Mouse (Mus musculus) midbrain, postnatal 0 days (tissue): ENCODE results near the gene Tspan31. TPM values are rescaled to one million over a fixed set of nuclear protein-coding genes. Genes with fewer than 3 reads are reported as not detected.

Experiments
- ATAC-seq: fragments of 200-750 bp; cut with Nextera tagmentation; 2 replicates; pipeline ENCODE4 v1.8.0; 2017; ENCODE audit warnings: moderate number of reproducible peaks, mild to moderate bottlenecking, moderate TSS enrichment, moderate library complexity; ENCODE audit not compliant: low FRiP score
- DNase-seq: peaks from one replicate; pipeline ENCODE4 v3.0.0-alpha.2; 2015; ENCODE audit warnings: low spot score
- H3K27ac ChIP-seq: fragments of 300-500 bp; sonication (generic); 2 replicates; pipeline ENCODE4 v1.5.1; 2014; ENCODE audit warnings: low read depth, mild to moderate bottlenecking, low read length, mixed read lengths
- H3K27me3 ChIP-seq: fragments of 300-500 bp; sonication (generic); 2 replicates; pipeline ENCODE4 v1.6.1; 2014; ENCODE audit warnings: low read length, control low read depth, mixed read lengths; ENCODE audit not compliant: insufficient read depth
- H3K36me3 ChIP-seq: fragments of 300-500 bp; sonication (generic); 2 replicates; pipeline ENCODE4 v1.6.1; 2014; ENCODE audit warnings: low read length, control low read depth, mixed read lengths; ENCODE audit not compliant: insufficient read depth
- H3K4me1 ChIP-seq: fragments of 300-500 bp; sonication (generic); 2 replicates; pipeline ENCODE4 v1.6.1; 2014; ENCODE audit warnings: mild to moderate bottlenecking, control low read depth, antibody characterized with exemption, low read length, mixed read lengths; ENCODE audit not compliant: insufficient read depth
- H3K4me2 ChIP-seq: fragments of 300-500 bp; sonication (generic); 2 replicates; pipeline ENCODE4 v1.6.1; 2014; ENCODE audit warnings: low read depth, mild to moderate bottlenecking, low read length, mixed read lengths; ENCODE audit not compliant: poor library complexity, severe bottlenecking
- H3K4me3 ChIP-seq: fragments of 300-500 bp; sonication (generic); 2 replicates; pipeline ENCODE4 v1.5.1; 2014; ENCODE audit warnings: low read depth, mild to moderate bottlenecking, low read length, moderate library complexity
- H3K9ac ChIP-seq: fragments of 300-500 bp; sonication (generic); replicated peaks from 2 replicates; pipeline ENCODE4 v1.6.1; 2014; ENCODE audit warnings: mild to moderate bottlenecking, low read length, moderate library complexity, mixed read lengths; ENCODE audit not compliant: poor library complexity, severe bottlenecking
- H3K9me3 ChIP-seq: fragments of 300-500 bp; sonication (generic); 2 replicates; pipeline ENCODE4 v1.6.1; 2016; ENCODE audit warnings: low read length, control low read depth
- CTCF ChIP-seq: IDR thresholded peaks from 2 replicates; pipeline ENCODE4 v1.5.1; 2016; ENCODE audit warnings: antibody characterized with exemption, mild to moderate bottlenecking
- WGBS: fragments of 180-500 bp; shearing (Covaris S2); extraction: QIAGEN DNeasy Blood & Tissue Kit; methylation state at CpG from one replicate; pipeline ENCODE4 v1.1.7; 2014; 5-methylcytosine and 5-hydroxymethylcytosine counted together
- polyA plus RNA-seq: library from polyadenylated mRNA; unstranded; fragments of >200 nt; fragmentation: Nextera tagmentation; extraction: Ambion mirVana; gene quantifications from 2 replicates; pipeline ENCODE4 v1.2.1, GENCODE M21; 2015
- total RNA-seq: library from RNA; depleted of rRNA; stranded (reverse); fragments of >200 nt; gene quantifications from 2 replicates; pipeline ENCODE4 v1.2.3, GENCODE M21; 2014

The Tspan31 gene
- total and polyA plus RNA-seq, 2 experiments from 2014 or later: 101 to 122 TPM

DNA sequence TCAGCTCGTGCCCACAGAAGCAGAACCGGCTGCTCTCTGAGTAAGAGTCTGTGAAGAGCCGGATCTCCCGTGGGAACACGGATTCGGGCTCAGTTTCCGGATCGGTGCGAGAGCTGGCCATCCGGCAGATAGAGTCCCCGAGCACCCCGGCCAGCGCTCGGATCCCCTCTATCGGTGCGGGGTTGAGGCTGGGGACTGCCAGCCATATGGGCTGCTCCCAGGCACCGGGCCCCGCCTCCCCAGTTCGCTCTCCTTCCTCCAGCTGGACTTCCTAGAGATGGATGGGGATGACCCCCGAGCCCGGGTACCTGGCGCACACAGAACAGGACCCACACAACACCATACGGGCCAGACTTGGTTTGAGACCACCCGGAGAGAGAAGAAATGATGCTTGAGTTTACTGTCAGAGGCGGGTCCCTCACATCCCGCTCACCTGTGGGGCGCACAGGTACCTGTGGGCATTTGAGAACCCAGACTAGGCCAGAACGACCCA lies 28.7 kb downstream of the Tspan31 start, which contains the start of the genes Mettl1 and Eef1akmt3:
TSS of gene Mettl1 (plus strand) at position 141 of the 493 bp plus-strand sequence.
TSS of gene Eef1akmt3 (minus strand) at position 240 of the 493 bp plus-strand sequence.
- peak within 1 kb of the TSS; percentile 39 for H3K27ac ChIP-seq
- no peak for TF ChIP-seq CTCF
- H3K4me3 ChIP-seq: peak within 1 kb of the TSS; percentile 79
- H3K9ac ChIP-seq: peak within 1 kb of the TSS; percentile 71
- H3K36me3 ChIP-seq: no peaks in the 10 kb centered on the region
- 0% methylated on average over 18 of the region's 28 CpGs for WGBS
- ATAC-seq (peak; percentile 55), DNase-seq (peak; percentile 38)
- no peaks in the 10 kb centered on the region; the same call in 1 of the 2 replicates for H3K4me1 ChIP-seq
- no peaks in the 10 kb centered on the region for H3K9me3 ChIP-seq
- H3K27me3 ChIP-seq: 0 out of 2 replicates have a peak, but pooled peaks cover 4% of the 10 kb centered on the region
- peak within 1 kb of the TSS; percentile 94 for H3K4me2 ChIP-seq

GRCm38 (mm10) chr10:127040569-127041214 lies 29.4 kb downstream of the Tspan31 start:
- H3K4me1 ChIP-seq: no peaks in the 10 kb centered on the region; the same call in 1 of the 2 replicates
- no peaks in the 10 kb centered on the region for H3K9me3 ChIP-seq
- WGBS: 1% methylated on average over 20 of the region's 20 CpGs
- H3K4me3 ChIP-seq: peak overlapping the region; percentile 79
- no peak for TF ChIP-seq CTCF
- ATAC-seq: peak; percentile 39
- 0 out of 2 replicates have a peak, but pooled peaks cover 4% of the 10 kb centered on the region for H3K27me3 ChIP-seq
- H3K9ac ChIP-seq: peak overlapping the region; percentile 71
- H3K27ac ChIP-seq: no peak overlapping the region
- H3K4me2 ChIP-seq: peak overlapping the region; percentile 94
- no peak for DNase-seq
- no peaks in the 10 kb centered on the region for H3K36me3 ChIP-seq

DNA sequence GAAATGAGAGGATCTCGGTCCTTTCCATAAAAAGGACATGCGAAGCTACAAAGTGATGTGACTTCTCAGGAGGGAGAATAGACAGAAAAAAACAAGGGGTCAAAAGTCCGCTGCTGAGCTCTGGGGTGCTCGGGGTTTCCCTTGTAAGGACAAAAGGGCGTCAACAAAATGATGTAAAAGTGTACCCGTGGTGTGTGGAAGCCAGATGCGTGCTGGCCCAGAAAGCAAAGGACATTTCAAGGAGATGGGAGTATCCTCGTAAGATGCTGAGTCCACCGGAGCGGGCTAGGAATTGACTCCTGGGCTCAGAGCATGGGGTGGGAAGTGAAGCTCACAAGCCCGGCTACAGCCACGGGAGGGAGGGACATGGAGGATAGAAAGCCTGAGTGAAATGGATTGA lies 32.4 kb downstream of the Tspan31 start:
- Histone ChIP-seq H3K4me1 (no peaks in the 10 kb centered on the region; the same call in 1 of the 2 replicates), H3K9ac (no peak overlapping the region), H3K9me3 (no peaks in the 10 kb centered on the region), H3K27ac (no peak overlapping the region), H3K27me3 (0 out of 2 replicates have a peak, but pooled peaks cover 4% of the 10 kb centered on the region), H3K4me3 (no peak overlapping the region), H3K36me3 (no peaks in the 10 kb centered on the region), H3K4me2 (no peak overlapping the region)
- no peak for ATAC-seq
- 71% methylated on average over 12 of the region's 12 CpGs for WGBS
- TF ChIP-seq CTCF: no peak
- DNase-seq: no peak

- Histone ChIP-seq H3K9me3 (no peaks in the 10 kb centered on the region), H3K9ac (no peak overlapping the region), H3K36me3 (no peaks in the 10 kb centered on the region), H3K27me3 (0 out of 2 replicates have a peak, but pooled peaks cover 4% of the 10 kb centered on the region), H3K4me2 (no peak overlapping the region), H3K27ac (no peak overlapping the region), H3K4me1 (no peaks in the 10 kb centered on the region; the same call in 1 of the 2 replicates), H3K4me3 (no peak overlapping the region)
- DNase-seq (no peak), ATAC-seq (no peak)
- WGBS: 78% methylated on average over 12 of the region's 12 CpGs
- TF ChIP-seq CTCF: no peak
Observed at GRCm38 (mm10) chr10:127036273-127036672, 33.8 kb downstream of the Tspan31 start.

DNA sequence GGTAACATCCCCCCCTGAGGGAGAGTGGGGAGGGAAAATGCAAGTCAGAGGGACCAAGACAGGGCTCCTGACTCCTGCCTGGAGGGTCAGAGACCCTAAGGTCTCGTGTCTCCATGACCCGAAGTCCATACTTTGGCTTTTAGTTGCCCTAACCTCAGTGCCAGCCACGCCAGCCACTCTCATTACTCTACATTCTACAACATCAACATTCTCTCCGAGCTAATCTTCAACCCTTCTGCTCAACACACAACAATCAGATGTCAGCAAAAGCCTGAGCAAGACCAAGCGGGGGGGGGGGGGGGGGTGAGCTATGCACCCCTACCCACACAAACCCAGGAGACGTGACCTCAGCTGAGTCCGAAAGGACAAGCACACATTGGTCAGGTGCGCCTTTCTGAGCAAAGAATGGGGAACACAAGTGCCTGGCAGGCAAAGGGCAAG lies 36.7 kb downstream of the Tspan31 start:
- 77% methylated on average over 8 of the region's 8 CpGs for WGBS
- Histone ChIP-seq H3K36me3 (peaks cover 3% of the 10 kb centered on the region; the same call in 1 of the 2 replicates), H3K4me3 (no peak overlapping the region), H3K9ac (no peak overlapping the region), H3K4me2 (no peak overlapping the region), H3K9me3 (no peaks in the 10 kb centered on the region), H3K27me3 (no peaks in the 10 kb centered on the region), H3K27ac (no peak overlapping the region), H3K4me1 (no peaks in the 10 kb centered on the region)
- no peak for DNase-seq
- ATAC-seq: no peak
- no peak for TF ChIP-seq CTCF
